ENCODE assay signal across 18 mouse cellular contexts in the genomic region with DNA sequence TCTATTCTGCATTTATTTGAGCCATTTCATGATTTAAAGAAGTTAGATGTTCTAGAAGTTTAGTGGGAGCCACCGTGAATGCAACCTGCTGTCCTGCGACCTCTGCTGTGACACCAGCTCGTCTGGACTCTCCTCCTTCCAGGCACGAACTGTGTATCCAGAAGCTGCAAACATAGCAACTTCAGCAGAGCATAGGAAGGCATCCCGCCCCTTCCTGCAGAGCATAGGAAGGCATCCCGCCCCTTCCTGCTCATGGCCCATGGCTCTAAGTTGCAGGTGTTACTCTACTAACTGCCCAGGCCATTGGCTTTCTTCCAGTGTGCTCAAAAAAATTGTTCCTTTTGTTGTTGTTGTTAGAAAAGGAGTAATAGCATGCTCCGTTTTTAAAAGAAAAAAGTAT.
"Had no signal": no experiment of that assay in that cellular context is flagged by ENCODE, and none has a peak within 500 bp of the region (broad histone marks: within the 10 kb centered on the region; RNA-seq: fewer than 3 reads in every experiment).

No protein-coding gene starts in this region.

- H3K4me1 ChIP-seq: liver, embryonic 13.5 days; liver, embryonic 15.5 days; lung, embryonic 15.5 days; midbrain, embryonic 15.5 days; neural tube, embryonic 13.5 days; neural tube, embryonic 15.5 days had no signal

- H3K36me3 ChIP-seq: liver, embryonic 13.5 days; liver, embryonic 15.5 days; lung, embryonic 15.5 days; midbrain, embryonic 10.5 days; midbrain, embryonic 12.5 days; midbrain, embryonic 15.5 days; neural tube, embryonic 13.5 days; neural tube, embryonic 15.5 days had no signal

- H3K27ac ChIP-seq: liver, embryonic 13.5 days; liver, embryonic 15.5 days; lung, embryonic 15.5 days; midbrain, embryonic 10.5 days; midbrain, embryonic 12.5 days; midbrain, embryonic 15.5 days; neural tube, embryonic 13.5 days; neural tube, embryonic 15.5 days had no signal

- H3K9ac ChIP-seq: liver, embryonic 13.5 days; liver, embryonic 15.5 days; liver, postnatal 0 days; lung, embryonic 15.5 days; midbrain, embryonic 12.5 days; midbrain, embryonic 15.5 days; neural tube, embryonic 13.5 days; neural tube, embryonic 15.5 days had no signal

- H3K4me2 ChIP-seq: liver, embryonic 13.5 days; liver, embryonic 15.5 days; lung, embryonic 15.5 days; midbrain, embryonic 12.5 days; midbrain, embryonic 15.5 days; neural tube, embryonic 13.5 days; neural tube, embryonic 15.5 days had no signal

- DNase-seq: liver, embryonic 13.5 days; liver, postnatal 0 days; lung, adult 2 months; lung, postnatal 14 days; lung, postnatal 36 days; right cerebral cortex, postnatal 14 days; thymus, adult 2 months; thymus, postnatal 25 days; thymus, postnatal 4 days had no signal

- ATAC-seq: liver, postnatal 0 days; lung, postnatal 0 days; midbrain, embryonic 15.5 days had no signal

- H3K9me3 ChIP-seq: liver, embryonic 13.5 days; liver, embryonic 15.5 days; lung, embryonic 15.5 days; midbrain, embryonic 10.5 days; midbrain, embryonic 12.5 days; midbrain, embryonic 15.5 days; neural tube, embryonic 13.5 days; neural tube, embryonic 15.5 days had no signal

- H3K4me3 ChIP-seq: liver, embryonic 13.5 days; liver, embryonic 15.5 days; lung, embryonic 15.5 days; midbrain, embryonic 10.5 days; midbrain, embryonic 12.5 days; midbrain, embryonic 15.5 days; myocyte; neural tube, embryonic 13.5 days; neural tube, embryonic 15.5 days had no signal

- H3K27me3 ChIP-seq: liver, embryonic 13.5 days; liver, embryonic 15.5 days; lung, embryonic 15.5 days; midbrain, embryonic 15.5 days; neural tube, embryonic 13.5 days; neural tube, embryonic 15.5 days had no signal
